Mouse (Mus musculus) cerebellum, adult (tissue): ENCODE measurements around the gene Tacc2.

Source experiments
- ATAC-seq: cut with Nextera tagmentation; 2 replicates; pipeline ENCODE4 v1.9.2; 2017; ENCODE audit warnings: mild to moderate bottlenecking, moderate library complexity, mixed read lengths; ENCODE audit not compliant: insufficient number of reproducible peaks, low FRiP score, low TSS enrichment

Gene Tacc2

DNA sequence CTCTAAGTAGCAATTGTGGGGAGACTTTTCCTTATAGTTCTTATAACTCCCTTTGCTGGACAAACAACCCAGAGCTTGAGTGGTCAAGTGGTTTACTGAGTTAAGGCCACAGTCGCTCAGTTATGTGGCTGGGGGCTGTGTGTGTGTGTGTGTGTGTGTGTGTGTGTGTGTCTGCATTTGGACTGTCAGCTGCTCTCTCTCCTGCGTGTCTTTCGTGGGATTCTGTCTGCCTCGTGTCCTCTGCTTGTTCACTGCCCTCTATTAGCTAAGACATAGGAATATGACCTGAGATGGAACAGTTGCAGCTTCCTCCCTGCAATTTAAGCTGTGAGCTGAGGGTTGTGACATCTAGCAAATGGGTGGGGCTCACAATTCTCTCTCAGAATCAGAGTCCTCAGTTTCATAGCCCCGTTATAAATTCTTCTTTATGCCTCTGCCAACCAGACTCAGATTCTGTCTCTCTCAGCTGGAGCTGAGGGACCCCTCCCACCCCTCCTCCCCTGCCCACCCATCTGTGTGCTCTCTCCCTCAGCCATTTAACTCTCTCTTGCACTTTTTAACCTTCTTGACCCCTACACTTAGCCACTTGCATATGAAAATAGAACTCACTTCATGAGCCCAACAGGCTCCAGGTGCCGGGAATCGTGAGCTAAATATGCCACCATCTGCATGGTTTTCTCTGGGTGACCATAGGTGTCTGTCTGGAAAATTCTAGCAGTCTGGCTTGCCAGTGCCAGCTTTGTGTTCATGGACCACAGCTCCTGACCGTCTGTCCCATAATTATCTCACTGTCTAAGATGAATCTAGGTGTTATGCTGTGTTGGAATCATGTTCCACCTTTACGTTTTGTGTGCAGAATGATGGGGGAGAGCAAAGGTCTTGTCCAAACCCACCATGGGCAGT lies 132.4 kb downstream of the Tacc2 start:
- peak; percentile 61; the same call in 1 of the 2 replicates for ATAC-seq

- no peak for ATAC-seq
Observed at GRCm38 (mm10) chr7:130711851-130712250, 134.6 kb downstream of the Tacc2 start.

DNA sequence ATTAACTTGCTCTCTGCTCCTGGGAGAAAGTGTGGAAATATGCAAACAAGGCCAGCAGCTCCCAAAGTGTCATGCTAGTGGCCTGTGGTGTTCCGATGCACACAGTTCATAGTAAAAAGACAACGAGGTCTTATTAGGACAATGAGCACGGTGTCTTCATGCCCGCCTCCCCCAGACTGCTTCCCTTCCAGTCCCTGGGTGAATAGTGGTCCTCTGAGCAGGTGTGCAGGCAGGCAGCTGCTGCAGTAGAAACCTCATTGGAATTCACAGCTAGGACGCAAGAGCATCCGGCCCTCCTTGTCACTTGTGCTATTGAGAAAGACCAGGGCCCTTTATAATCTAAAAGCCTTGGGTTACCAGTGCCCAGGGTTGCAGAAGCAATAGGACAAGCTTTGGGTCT lies 136.1 kb downstream of the Tacc2 start:
- ATAC-seq = no peak

GRCm38 (mm10) chr7:130715467-130715866 lies 138.2 kb downstream of the Tacc2 start:
- peak; percentile 91 for ATAC-seq

- ATAC-seq = no peak
Observed at GRCm38 (mm10) chr7:130716341-130716740, 139.1 kb downstream of the Tacc2 start.

DNA sequence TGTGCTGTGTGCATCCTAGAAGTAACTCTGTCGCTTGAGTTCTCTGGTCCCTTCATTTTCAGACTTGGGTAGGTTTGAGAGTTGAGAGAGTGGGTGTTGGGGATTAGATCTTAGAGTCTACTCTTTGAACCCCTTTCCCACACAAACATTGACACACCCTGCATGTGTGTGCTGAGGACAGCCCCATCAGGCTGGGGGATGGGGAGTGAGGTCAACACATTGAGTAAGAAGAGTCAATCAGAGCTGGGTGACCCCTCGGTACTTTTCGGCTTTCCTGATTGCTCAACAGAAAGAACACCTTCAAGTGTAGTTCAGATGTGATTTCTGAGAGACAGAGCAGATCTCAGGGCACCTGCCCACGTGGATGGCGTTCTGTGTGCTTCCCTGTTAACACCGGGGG lies 139.8 kb downstream of the Tacc2 start:
- no peak for ATAC-seq

GRCm38 (mm10) chr7:130719931-130720598 lies 142.8 kb downstream of the Tacc2 start:
- no peak for ATAC-seq

DNA sequence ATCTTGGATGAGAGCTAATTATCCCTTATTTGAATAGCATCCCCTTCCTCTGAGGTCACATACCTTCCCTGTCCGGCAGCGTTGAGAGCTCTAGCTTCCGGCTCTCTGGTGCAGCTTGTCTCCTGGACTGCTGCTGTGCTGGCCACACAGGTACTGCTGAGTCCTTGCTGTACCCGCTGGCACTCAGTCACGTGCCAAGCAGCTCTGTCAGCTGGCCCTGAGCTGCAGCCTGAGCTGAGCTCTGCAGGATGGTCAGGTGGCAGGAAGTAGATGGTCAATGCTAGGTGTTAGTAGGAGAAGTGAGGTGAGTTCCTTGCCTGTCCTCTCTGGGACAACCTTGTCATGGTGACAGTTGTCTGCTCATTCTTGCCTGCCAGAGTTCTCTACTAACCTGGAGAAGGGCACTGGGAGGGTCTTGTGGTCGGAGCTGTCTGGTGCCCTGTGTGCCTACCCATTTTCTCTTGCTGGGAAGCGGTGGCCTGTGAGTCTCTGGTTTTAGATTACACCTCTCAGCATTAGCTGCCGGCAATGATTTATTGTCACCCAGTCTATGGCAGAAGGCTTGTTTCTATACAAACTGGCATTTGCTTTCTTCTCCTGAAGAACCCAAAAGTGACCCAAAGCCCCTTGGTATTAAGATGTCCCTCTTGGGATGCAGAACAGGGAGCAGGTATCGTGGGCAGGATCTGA lies 143.6 kb downstream of the Tacc2 start:
- peak; percentile 64; the same call in 1 of the 2 replicates for ATAC-seq

GRCm38 (mm10) chr7:130726185-130726584 lies 148.9 kb downstream of the Tacc2 start:
- no peak for ATAC-seq

DNA sequence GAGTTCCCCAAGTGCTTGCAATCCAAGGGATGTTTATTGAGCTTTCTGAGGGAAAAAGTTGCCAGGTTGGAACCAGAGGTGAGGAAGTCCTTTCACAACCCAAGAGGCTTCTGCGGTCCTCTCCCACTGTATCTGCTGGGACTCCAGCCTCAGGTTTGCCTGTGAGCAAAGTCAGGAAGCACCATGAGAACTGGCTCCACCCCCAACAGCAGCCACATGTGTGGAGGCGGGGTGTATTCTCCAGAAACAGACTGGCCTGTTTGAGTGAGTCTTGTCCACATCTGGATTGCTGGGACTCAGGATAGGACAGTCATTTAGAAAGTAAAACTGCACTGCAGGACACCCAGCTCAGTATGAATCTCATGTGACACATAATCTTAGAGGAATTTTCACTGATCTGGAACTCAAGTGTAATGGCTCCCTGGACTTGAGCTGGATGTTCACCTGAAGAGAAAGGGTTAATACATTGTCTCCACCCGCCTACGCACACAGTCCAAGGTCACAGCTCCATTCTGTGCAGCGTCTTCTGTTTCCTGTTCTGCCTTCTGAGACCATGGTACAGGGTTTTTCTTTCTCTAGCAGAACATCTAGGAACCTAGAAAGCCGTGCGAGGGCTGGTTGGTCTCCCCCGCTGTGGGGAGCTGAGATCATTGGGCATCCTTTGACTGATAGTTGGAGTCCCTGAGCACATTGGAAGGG lies 149.6 kb downstream of the Tacc2 start:
- no peak for ATAC-seq

DNA sequence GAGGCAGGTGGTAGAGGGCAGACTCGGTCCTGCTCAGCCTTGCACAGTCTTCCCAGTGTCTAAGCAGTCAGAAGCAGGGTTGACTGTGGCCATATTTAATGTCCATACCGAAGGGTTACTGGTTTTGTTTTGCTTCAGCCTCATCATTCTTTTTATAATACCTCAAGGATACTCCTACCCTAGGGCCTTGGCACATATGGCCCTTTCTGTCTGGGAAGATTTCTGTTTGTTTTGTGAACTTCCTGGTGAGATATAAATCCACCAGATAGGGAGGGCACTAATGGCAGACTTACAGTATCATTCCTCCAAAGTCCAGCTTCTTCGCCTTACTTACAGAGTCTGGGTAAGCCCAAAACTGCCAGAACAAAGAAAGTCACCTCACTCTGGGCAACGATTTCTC lies 150.3 kb downstream of the Tacc2 start:
- ATAC-seq = no peak

DNA sequence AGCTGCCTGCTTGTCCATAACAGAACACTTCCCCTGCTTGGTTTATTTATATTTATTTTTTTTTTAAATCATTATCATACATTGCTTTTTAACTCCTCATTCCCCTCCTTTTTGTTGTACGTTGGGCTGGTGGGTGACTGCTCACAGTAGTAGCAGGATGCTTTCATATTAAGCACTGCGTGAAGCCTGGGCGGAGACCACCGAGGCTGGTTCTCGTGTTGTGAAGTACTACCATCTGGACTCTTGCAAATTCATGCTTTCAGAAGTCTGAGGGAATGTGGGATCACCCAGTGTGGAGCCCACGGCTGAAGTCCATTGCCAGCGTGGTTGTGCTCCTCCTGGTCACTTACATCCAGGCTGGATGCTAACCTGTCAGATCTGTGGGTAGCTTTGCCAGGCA lies 154.6 kb downstream of the Tacc2 start:
- no peak for ATAC-seq

DNA sequence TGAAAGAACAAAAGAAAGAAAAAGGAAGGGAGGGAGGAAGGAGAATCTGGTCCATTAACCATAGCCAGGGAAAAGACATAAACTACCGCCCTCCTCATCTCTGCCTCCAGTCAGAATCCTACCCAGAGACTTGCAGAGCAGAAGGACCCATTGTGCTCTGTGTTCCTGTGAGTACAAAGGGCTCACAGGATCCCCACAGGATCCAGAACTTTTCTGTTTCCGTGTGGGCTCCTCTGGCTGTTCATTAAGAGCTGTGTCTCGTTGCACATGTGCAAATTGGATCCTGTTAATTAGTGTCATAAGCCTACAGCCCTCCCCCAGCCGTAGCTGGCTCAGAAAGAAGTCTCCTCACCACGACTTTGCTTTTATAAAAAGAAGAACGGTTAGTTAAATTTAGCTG lies 155.7 kb downstream of the Tacc2 start:
- ATAC-seq = no peak

- no peak for ATAC-seq
Observed at GRCm38 (mm10) chr7:130733423-130733822, 156.2 kb downstream of the Tacc2 start.

DNA sequence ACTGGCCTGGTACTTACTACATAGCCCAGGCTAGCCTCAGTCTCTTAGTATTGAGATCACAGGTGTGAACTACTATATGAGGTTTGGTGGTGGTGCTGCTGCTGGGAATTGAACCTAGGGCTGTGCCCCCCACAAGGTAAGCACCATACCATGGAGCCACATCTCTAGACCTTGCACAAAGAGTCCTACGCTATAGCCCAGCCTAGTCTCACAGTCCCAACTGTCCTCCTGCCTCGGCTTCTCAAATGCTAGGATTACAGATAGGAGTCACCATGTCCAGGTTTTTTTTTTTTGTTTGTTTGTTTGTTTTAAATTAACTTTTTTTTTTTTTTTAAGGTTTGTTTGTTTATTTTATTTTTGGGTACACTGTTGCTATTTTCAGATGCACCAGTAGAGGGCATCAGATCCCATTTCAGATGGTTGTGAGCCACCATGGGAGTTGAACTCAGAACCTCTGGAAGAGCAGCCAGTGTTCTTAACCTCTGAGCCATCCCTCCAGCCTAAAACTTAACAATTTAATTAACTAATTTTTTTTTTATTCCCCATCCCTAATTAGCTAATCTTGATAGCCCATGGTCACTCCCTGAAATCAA lies 157.1 kb downstream of the Tacc2 start:
- no peak for ATAC-seq

DNA sequence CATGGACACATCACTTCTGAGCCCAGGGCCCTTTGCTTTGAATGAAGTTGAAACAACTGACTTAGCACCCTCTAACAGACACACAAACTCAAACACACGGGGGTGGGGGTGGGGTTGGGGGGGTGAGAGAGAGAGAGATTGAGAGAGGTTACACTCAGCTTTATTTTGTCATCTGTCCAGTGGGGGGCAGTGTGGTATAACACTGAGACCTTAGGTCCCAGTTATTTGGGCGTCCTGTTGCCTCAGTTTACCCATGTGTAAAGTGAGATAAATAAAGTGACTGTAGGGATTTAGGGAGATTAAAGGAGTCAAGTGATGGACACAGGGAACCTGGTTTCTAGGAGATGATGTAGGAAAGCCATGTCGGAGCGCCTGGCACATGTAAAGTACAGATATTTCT lies 163.9 kb downstream of the Tacc2 start:
- no peak for ATAC-seq

- ATAC-seq = no peak
Observed at GRCm38 (mm10) chr7:130743239-130744025, 166.2 kb downstream of the Tacc2 start.

GRCm38 (mm10) chr7:130749165-130749564 lies 171.9 kb downstream of the Tacc2 start:
- ATAC-seq = no peak

GRCm38 (mm10) chr7:130750752-130751490 lies 173.7 kb downstream of the Tacc2 start:
- no peak for ATAC-seq
